Mouse (Mus musculus): ENCODE results near the gene Carmil3. TPM values are rescaled to one million over a fixed set of nuclear protein-coding genes. Genes with fewer than 3 reads are reported as not detected.

The Carmil3 gene
- polyA plus RNA-seq, 1 experiment from 2014 or later, result 21.9 TPM

Other genes starting within 250 kb of the Carmil3 start
- gene Dhrs4, start 11.9 kb upstream of the Carmil3 start, polyA plus RNA-seq (2014; fragmentation: Nextera tagmentation; extraction: Ambion mirVana), result 26.8 and 31.1 TPM in 2 replicates
- 4.5 and 7.4 TPM in 2 replicates for gene Cpne6, start 19.8 kb downstream of the Carmil3 start, polyA plus RNA-seq (2014; fragmentation: Nextera tagmentation; extraction: Ambion mirVana)
- not detected in 2 replicates for gene Nrl, start 34.3 kb downstream of the Carmil3 start, polyA plus RNA-seq (2014; fragmentation: Nextera tagmentation; extraction: Ambion mirVana)
- gene Pck2, start 49.6 kb downstream of the Carmil3 start, polyA plus RNA-seq (2014; fragmentation: Nextera tagmentation; extraction: Ambion mirVana), result 10.7 and 11.6 TPM in 2 replicates
- 130 and 137 TPM in 2 replicates for gene Dcaf11, start 69.4 kb downstream of the Carmil3 start, polyA plus RNA-seq (2014; fragmentation: Nextera tagmentation; extraction: Ambion mirVana)
- not detected in 2 replicates for gene A730061H03Rik, start 69.8 kb downstream of the Carmil3 start, polyA plus RNA-seq (2014; fragmentation: Nextera tagmentation; extraction: Ambion mirVana)
- not detected in 2 replicates for gene Fitm1, start 85.0 kb downstream of the Carmil3 start, polyA plus RNA-seq (2014; fragmentation: Nextera tagmentation; extraction: Ambion mirVana)
- 192 and 204 TPM in 2 replicates for gene Psme1, start 87.5 kb downstream of the Carmil3 start, polyA plus RNA-seq (2014; fragmentation: Nextera tagmentation; extraction: Ambion mirVana)
- gene Emc9, start 94.7 kb downstream of the Carmil3 start, polyA plus RNA-seq (2014; fragmentation: Nextera tagmentation; extraction: Ambion mirVana), result 13.9 and 17.6 TPM in 2 replicates
- gene Psme2, start 100.5 kb downstream of the Carmil3 start, polyA plus RNA-seq (2014; fragmentation: Nextera tagmentation; extraction: Ambion mirVana), result 206 and 213 TPM in 2 replicates
- 11.0 and 13.0 TPM in 2 replicates for gene Rnf31, start 101.1 kb downstream of the Carmil3 start, polyA plus RNA-seq (2014; fragmentation: Nextera tagmentation; extraction: Ambion mirVana)
- gene Irf9, start 112.9 kb downstream of the Carmil3 start, polyA plus RNA-seq (2014; fragmentation: Nextera tagmentation; extraction: Ambion mirVana), result 6.3 and 6.9 TPM in 2 replicates
- 6.5 and 7.0 TPM in 2 replicates for gene Rec8, start 127.4 kb downstream of the Carmil3 start, polyA plus RNA-seq (2014; fragmentation: Nextera tagmentation; extraction: Ambion mirVana)
- gene Ipo4, start 145.3 kb downstream of the Carmil3 start, polyA plus RNA-seq (2014; fragmentation: Nextera tagmentation; extraction: Ambion mirVana), result 80.8 and 82.5 TPM in 2 replicates
- gene Gm49378, start 147.2 kb downstream of the Carmil3 start, polyA plus RNA-seq (2014; fragmentation: Nextera tagmentation; extraction: Ambion mirVana), result 1.8 and 3.4 TPM in 2 replicates
- gene Tm9sf1, start 153.2 kb downstream of the Carmil3 start, polyA plus RNA-seq (2014; fragmentation: Nextera tagmentation; extraction: Ambion mirVana), result 56.5 and 57.5 TPM in 2 replicates
- gene Tssk4, start 159.5 kb downstream of the Carmil3 start, polyA plus RNA-seq (2014; fragmentation: Nextera tagmentation; extraction: Ambion mirVana), result 0.17 and 0.20 TPM in 2 replicates
- 62.7 and 64.4 TPM in 2 replicates for gene Mdp1, start 169.9 kb downstream of the Carmil3 start, polyA plus RNA-seq (2014; fragmentation: Nextera tagmentation; extraction: Ambion mirVana)
- 48.7 and 49.6 TPM in 2 replicates for gene Gmpr2, start 181.3 kb downstream of the Carmil3 start, polyA plus RNA-seq (2014; fragmentation: Nextera tagmentation; extraction: Ambion mirVana)
- gene Nedd8, start 181.5 kb downstream of the Carmil3 start, polyA plus RNA-seq (2014; fragmentation: Nextera tagmentation; extraction: Ambion mirVana), result 622 and 707 TPM in 2 replicates
- gene Tinf2, start 191.2 kb downstream of the Carmil3 start, polyA plus RNA-seq (2014; fragmentation: Nextera tagmentation; extraction: Ambion mirVana), result 30.6 and 37.5 TPM in 2 replicates
- gene Tgm1, start 223.3 kb downstream of the Carmil3 start, polyA plus RNA-seq (2014; fragmentation: Nextera tagmentation; extraction: Ambion mirVana), result 0.10 and 0.12 TPM in 2 replicates
- gene Rabggta, start 231.6 kb downstream of the Carmil3 start, polyA plus RNA-seq (2014; fragmentation: Nextera tagmentation; extraction: Ambion mirVana), result 34.2 and 38.3 TPM in 2 replicates

Data from forebrain, embryonic 14.5 days (tissue).